In genomic region chr12:71569662-71570061, GRCm38 (mm10) we compare ENCODE assay signal across 14 mouse cellular contexts.
DNase-seq lines count a peak whose midpoint lies in the region.
"Had no signal": no experiment of that assay in that cellular context is flagged by ENCODE, and none has a peak within 500 bp of the region (broad histone marks: within the 10 kb centered on the region; RNA-seq: fewer than 3 reads in every experiment).

No protein-coding gene starts in this region.

- DNase-seq in kidney, postnatal 4 days, result peak; percentile 18 to 19
- no peak for DNase-seq in kidney, postnatal 25 days
- peak; percentile 11 for DNase-seq in R1 (ENCODE audit: low read depth, low spot score)
- peak; percentile 60 for DNase-seq in embryo, embryonic 10 days (ENCODE audit: low spot score)
- DNase-seq in limb, embryonic 10.5 days (ENCODE audit: low spot score), result peak; percentile 45
- DNase-seq in lung, postnatal 25 days (ENCODE audit: low spot score), result no peak
- no peak for DNase-seq in ovary, postnatal 36 days (ENCODE audit: low spot score)
- DNase-seq: gastrocnemius, postnatal 36 days; kidney, adult 8-10 months; liver had no signal

- 35% methylated on average over 12 of the region's 12 CpGs for WGBS in limb, embryonic 10.5 days

- no peaks in the 10 kb centered on the region for H3K27me3 ChIP-seq in limb, embryonic 10.5 days (ENCODE audit: low read depth, poor library complexity, severe bottlenecking)
- H3K27me3 ChIP-seq: CH12.LX; hindbrain, embryonic 15.5 days; lung, embryonic 15.5 days had no signal

- H3K36me3 ChIP-seq in limb, embryonic 10.5 days, result no peaks in the 10 kb centered on the region
- H3K36me3 ChIP-seq: heart, embryonic 12.5 days; hindbrain, embryonic 15.5 days; lung, embryonic 15.5 days had no signal

- no peaks in the 10 kb centered on the region for H3K9me3 ChIP-seq in limb, embryonic 10.5 days (replicated peaks)
- H3K9me3 ChIP-seq: heart, embryonic 12.5 days; hindbrain, embryonic 15.5 days; lung, embryonic 15.5 days had no signal

- no peak overlapping the region for H3K27ac ChIP-seq in limb, embryonic 10.5 days
- H3K27ac ChIP-seq: hindbrain, embryonic 15.5 days; lung, embryonic 15.5 days had no signal

- no peak overlapping the region for H3K4me3 ChIP-seq in limb, embryonic 10.5 days
- H3K4me3 ChIP-seq: heart, embryonic 12.5 days; hindbrain, embryonic 15.5 days; lung, embryonic 15.5 days had no signal

- H3K4me1 ChIP-seq in limb, embryonic 10.5 days, result peaks cover 17% of the 10 kb centered on the region
- H3K4me1 ChIP-seq: lung, embryonic 15.5 days had no signal

Comparison
In these comparisons a context has a peak if more than half of its experiments do, and no peak if none do; other contexts are left out.
1. DNase-seq: peak in kidney, postnatal 4 days (2 of 2), R1 (single experiment), embryo, embryonic 10 days (single experiment) and limb, embryonic 10.5 days (single experiment); none in kidney, postnatal 25 days (0 of 2), lung, postnatal 25 days (single experiment) and ovary, postnatal 36 days (single experiment).